Mouse (Mus musculus): ENCODE data around the gene Aldh1l1.

- TF ChIP-seq CTCF (IDR thresholded peaks at IDR 0.05; ENCODE audit: low read depth, low read length) (peak; percentile 68), GATA1 (IDR thresholded peaks at IDR 0.05; ENCODE audit: borderline replicate concordance, low read length) (no peak), GATA2 (IDR thresholded peaks at IDR 0.05; ENCODE audit: borderline replicate concordance, low read depth, low read length) (no peak)
These were observed 121.0 kb downstream of the Aldh1l1 start for GRCm38 (mm10) chr6:90607196-90607595.

All from G1E (cell line).